Mouse (Mus musculus) brain, embryonic 14.5 days (tissue): ENCODE data around the gene Habp4.

Experiments
- CTCF ChIP-seq: fragments of 200-500 bp; IDR thresholded peaks from 2 replicates; pipeline ENCODE4 v1.5.1; 2012; ENCODE audit warnings: inconsistent platforms, mild to moderate bottlenecking, moderate library complexity, borderline replicate concordance; ENCODE audit not compliant: insufficient read depth, insufficient read length; ENCODE audit errors: extremely low read depth
- POLR2A ChIP-seq: fragments of 200-500 bp; IDR thresholded peaks from 2 replicates; pipeline ENCODE4 v1.6.1; 2012; ENCODE audit warnings: mild to moderate bottlenecking, inconsistent platforms, borderline replicate concordance; ENCODE audit not compliant: poor library complexity, insufficient read depth, insufficient read length, severe bottlenecking; ENCODE audit errors: extremely low read depth

- TF ChIP-seq POLR2A = no peak
- no peak for TF ChIP-seq CTCF
These were observed 1.6 kb downstream of the Habp4 start for GRCm38 (mm10) chr13:64163147-64163715.
